Mouse (Mus musculus) embryonic facial prominence, embryonic 12.5 days (tissue): ENCODE measurements around the gene Prr15. TPM values are rescaled to one million over a fixed set of nuclear protein-coding genes. Genes with fewer than 3 reads are reported as not detected.
A peak's percentile ranks its signal among the peaks of the same experiment; 100 is the strongest.

Source experiments
- ATAC-seq: fragments of 200-750 bp; cut with Nextera tagmentation; 2 replicates; pipeline ENCODE4 v1.8.0; 2017; ENCODE audit not compliant: insufficient number of reproducible peaks, insufficient read depth, low FRiP score, low TSS enrichment
- H3K27ac ChIP-seq: fragments of 300-500 bp; sonication (generic); 2 replicates; pipeline ENCODE4 v1.5.1; 2016; ENCODE audit warnings: mild to moderate bottlenecking
- H3K27me3 ChIP-seq: fragments of 300-500 bp; sonication (generic); 2 replicates; pipeline ENCODE4 v1.6.1; 2016; ENCODE audit warnings: mild to moderate bottlenecking, moderate library complexity
- H3K36me3 ChIP-seq: fragments of 300-500 bp; sonication (generic); 2 replicates; pipeline ENCODE4 v1.6.1; 2016; ENCODE audit warnings: mild to moderate bottlenecking
- H3K4me1 ChIP-seq: fragments of 300-500 bp; sonication (generic); 2 replicates; pipeline ENCODE4 v1.6.1; 2016
- H3K4me2 ChIP-seq: fragments of 300-500 bp; sonication (generic); replicated peaks from 2 replicates; pipeline ENCODE4 v1.6.1; 2016; ENCODE audit warnings: mild to moderate bottlenecking, moderate library complexity
- H3K4me3 ChIP-seq: fragments of 300-500 bp; sonication (generic); 2 replicates; pipeline ENCODE4 v1.5.1; 2016; ENCODE audit warnings: mild to moderate bottlenecking
- H3K9ac ChIP-seq: fragments of 300-500 bp; sonication (generic); 2 replicates; pipeline ENCODE4 v1.6.1; 2016; ENCODE audit warnings: mild to moderate bottlenecking, moderate library complexity
- H3K9me3 ChIP-seq: fragments of 300-500 bp; sonication (generic); 2 replicates; pipeline ENCODE4 v1.6.1; 2016; ENCODE audit warnings: mild to moderate bottlenecking, moderate library complexity
- WGBS: fragments of 180-500 bp; shearing (Covaris S2); methylation state at CpG from one replicate; pipeline ENCODE4 v1.1.7; 2016; 5-methylcytosine and 5-hydroxymethylcytosine counted together
- polyA plus RNA-seq: library from polyadenylated mRNA; unstranded; fragments of >200 nt; fragmentation: Nextera tagmentation; extraction: Ambion mirVana; gene quantifications from 2 replicates; pipeline ENCODE4 v1.2.1, GENCODE M21; 2016

Gene Prr15
- polyA plus RNA-seq, 1 experiment from 2014 or later, result 4.1 TPM

- no peaks in the 10 kb centered on the region for H3K36me3 ChIP-seq
- H3K4me2 ChIP-seq, result no peak overlapping the region
- peaks cover 17% of the 10 kb centered on the region; the same call in 1 of the 2 replicates for H3K4me1 ChIP-seq
- H3K9ac ChIP-seq, result no peak overlapping the region
- no peaks in the 10 kb centered on the region for H3K9me3 ChIP-seq
- ATAC-seq, result no peak
- no peak overlapping the region for H3K4me3 ChIP-seq
- H3K27me3 ChIP-seq, result no peaks in the 10 kb centered on the region
- 80% methylated on average over 5 of the region's 5 CpGs for WGBS
- H3K27ac ChIP-seq, result no peak overlapping the region
Measured at GRCm38 (mm10) chr6:54366607-54367006, 41.0 kb downstream of the Prr15 start.

- 10% methylated on average over 6 of the region's 6 CpGs for WGBS
- no peaks in the 10 kb centered on the region for H3K27me3 ChIP-seq
- H3K4me1 ChIP-seq, result peaks cover 17% of the 10 kb centered on the region; the same call in 1 of the 2 replicates
- H3K4me3 ChIP-seq, result no peak overlapping the region
- ATAC-seq, result no peak
- H3K9ac ChIP-seq, result no peak overlapping the region
- H3K9me3 ChIP-seq, result no peaks in the 10 kb centered on the region
- no peaks in the 10 kb centered on the region for H3K36me3 ChIP-seq
- H3K4me2 ChIP-seq, result no peak overlapping the region
- no peak overlapping the region for H3K27ac ChIP-seq
Measured at GRCm38 (mm10) chr6:54368071-54368470, 42.4 kb downstream of the Prr15 start.

DNA sequence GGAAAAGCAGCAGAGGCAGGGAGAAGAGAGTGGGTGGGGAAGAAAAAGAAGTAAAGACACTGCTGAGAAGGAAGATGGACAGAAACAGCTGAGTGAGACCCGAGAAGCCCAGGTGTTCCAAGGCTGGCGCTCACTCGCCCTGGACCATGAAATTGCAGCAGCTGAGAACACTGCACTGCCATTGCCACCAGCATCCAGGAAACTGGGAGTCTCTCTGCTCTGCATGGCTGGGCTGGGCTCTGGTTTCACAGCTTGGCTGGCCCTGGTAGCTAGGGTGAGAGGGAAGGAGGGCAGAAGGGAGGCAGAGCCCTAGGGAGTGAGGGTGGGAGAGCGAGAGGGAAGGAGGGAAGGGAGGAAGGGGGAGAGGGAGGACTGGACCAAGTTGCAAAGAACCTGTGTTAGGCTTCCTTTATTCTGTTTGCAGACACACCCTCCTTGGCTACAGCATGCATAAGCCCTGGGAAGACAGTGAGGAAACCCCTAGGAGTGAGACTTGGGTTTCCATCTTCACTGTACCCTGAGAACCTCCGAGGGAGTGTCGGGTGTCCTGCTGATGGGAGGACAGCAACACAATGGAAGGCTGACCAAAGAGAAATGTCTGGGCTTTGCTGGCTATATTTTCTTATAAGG lies 44.4 kb downstream of the Prr15 start:
- Histone ChIP-seq H3K4me2 (no peak overlapping the region), H3K27ac (no peak overlapping the region), H3K9ac (no peak overlapping the region), H3K9me3 (no peaks in the 10 kb centered on the region), H3K4me3 (no peak overlapping the region), H3K4me1 (peaks cover 17% of the 10 kb centered on the region; the same call in 1 of the 2 replicates), H3K27me3 (no peaks in the 10 kb centered on the region), H3K36me3 (no peaks in the 10 kb centered on the region)
- ATAC-seq, result peak; percentile 74; the same call in 1 of the 2 replicates
- WGBS, result 51% methylated on average over 6 of the region's 6 CpGs

DNA sequence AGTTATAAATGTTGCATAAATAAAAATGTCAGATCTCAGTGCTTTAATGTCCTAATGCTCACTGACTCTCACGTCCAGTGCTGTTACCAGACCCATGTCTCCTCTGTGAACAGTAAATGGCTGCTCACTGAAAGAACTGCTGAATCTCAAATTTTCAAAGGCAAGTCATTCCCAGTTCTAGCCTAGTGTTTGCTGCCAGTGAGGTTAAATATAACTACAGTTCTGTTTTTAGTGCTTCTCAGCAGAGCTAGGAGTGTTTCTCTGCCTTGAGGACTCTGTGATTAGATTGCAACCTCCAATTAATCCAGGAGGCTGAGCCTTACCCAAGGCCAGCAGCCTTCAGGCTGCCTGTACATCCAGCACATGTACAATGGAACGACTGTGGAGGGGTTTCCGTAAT lies 46.2 kb downstream of the Prr15 start:
- no peak for ATAC-seq
- 72% methylated on average over 3 of the region's 3 CpGs for WGBS
- no peak overlapping the region for H3K4me2 ChIP-seq
- peaks cover 17% of the 10 kb centered on the region; the same call in 1 of the 2 replicates for H3K4me1 ChIP-seq
- H3K27me3 ChIP-seq, result no peaks in the 10 kb centered on the region
- no peaks in the 10 kb centered on the region for H3K36me3 ChIP-seq
- H3K9me3 ChIP-seq, result no peaks in the 10 kb centered on the region
- H3K9ac ChIP-seq, result no peak overlapping the region
- H3K4me3 ChIP-seq, result no peak overlapping the region
- H3K27ac ChIP-seq, result no peak overlapping the region

GRCm38 (mm10) chr6:54379356-54379755 lies 53.7 kb downstream of the Prr15 start:
- H3K4me3 ChIP-seq, result no peak overlapping the region
- no peak overlapping the region for H3K4me2 ChIP-seq
- no peak for ATAC-seq
- H3K4me1 ChIP-seq, result peaks cover 15% of the 10 kb centered on the region
- no peaks in the 10 kb centered on the region for H3K36me3 ChIP-seq
- H3K27me3 ChIP-seq, result no peaks in the 10 kb centered on the region
- H3K9ac ChIP-seq, result no peak overlapping the region
- no peak overlapping the region for H3K27ac ChIP-seq
- no peaks in the 10 kb centered on the region for H3K9me3 ChIP-seq
- 67% methylated on average over 2 of the region's 2 CpGs for WGBS

Other genes starting within 250 kb of the Prr15 start
- gene Wipf3, start 103.8 kb downstream of the Prr15 start, polyA plus RNA-seq, result 1.4 and 2.2 TPM in 2 replicates
- 26.1 and 27.2 TPM in 2 replicates for gene Scrn1, start 240.7 kb downstream of the Prr15 start, polyA plus RNA-seq